23 mouse cellular contexts compared by ENCODE assay signal in genomic region chr1:194426293-194426692, GRCm38 (mm10).
DNase-seq lines count a peak whose midpoint lies in the region; ATAC-seq and TF ChIP-seq lines count a peak whose summit lies in the region.
"Had no signal": no experiment of that assay in that cellular context is flagged by ENCODE, and none has a peak within 500 bp of the region (broad histone marks: within the 10 kb centered on the region; RNA-seq: fewer than 3 reads in every experiment).

No protein-coding gene starts in this region.

- no peaks in the 10 kb centered on the region for H3K36me3 ChIP-seq in heart, embryonic 13.5 days
- no peaks in the 10 kb centered on the region for H3K36me3 ChIP-seq in lung, embryonic 14.5 days (ENCODE audit: insufficient read depth)
- H3K36me3 ChIP-seq in embryonic facial prominence, embryonic 15.5 days = no peaks in the 10 kb centered on the region
- H3K36me3 ChIP-seq: heart, embryonic 10.5 days; hindbrain, embryonic 13.5 days; midbrain, embryonic 10.5 days; neural tube, embryonic 12.5 days; stomach, embryonic 15.5 days had no signal

- no peak overlapping the region for H3K4me3 ChIP-seq in heart, embryonic 13.5 days
- H3K4me3 ChIP-seq in lung, embryonic 14.5 days (ENCODE audit: low read depth, low read length) = no peak overlapping the region
- H3K4me3 ChIP-seq in embryonic facial prominence, embryonic 15.5 days (replicated peaks) = no peak overlapping the region
- H3K4me3 ChIP-seq: forebrain, embryonic 13.5 days; heart, embryonic 10.5 days; hindbrain, embryonic 13.5 days; layer of hippocampus, adult 2 months; midbrain, embryonic 10.5 days; neural tube, embryonic 12.5 days; stomach, embryonic 15.5 days had no signal

- DNase-seq in heart, adult 18-20 months = no peak
- peak; percentile 48 for DNase-seq in lung, embryonic 14.5 days
- no peak for DNase-seq in lung, postnatal 14 days
- peak; percentile 33 for DNase-seq in gastrocnemius, postnatal 25 days
- no peak for DNase-seq in c-Kit-positive CD71-positive TER-119-positive erythroid progenitor cells, embryonic 14.5 days (ENCODE audit: low spot score)
- no peak for DNase-seq in adrenal gland, postnatal 14 days
- DNase-seq: cerebellum, adult 8-10 months; kidney, postnatal 10 days; layer of hippocampus, postnatal 36 days; liver; right cerebral cortex, postnatal 14 days; thymus, adult 18-20 months had no signal

- H3K4me1 ChIP-seq in heart, embryonic 13.5 days = peaks cover 11% of the 10 kb centered on the region
- H3K4me1 ChIP-seq in lung, embryonic 14.5 days (ENCODE audit: insufficient read depth) = peaks cover 3% of the 10 kb centered on the region; the same call in 1 of the 2 replicates
- peaks cover 3% of the 10 kb centered on the region; the same call in 1 of the 2 replicates for H3K4me1 ChIP-seq in embryonic facial prominence, embryonic 15.5 days
- H3K4me1 ChIP-seq: forebrain, embryonic 13.5 days; heart, embryonic 10.5 days; hindbrain, embryonic 13.5 days; midbrain, embryonic 10.5 days; neural tube, embryonic 12.5 days; stomach, embryonic 15.5 days had no signal

- no peaks in the 10 kb centered on the region; the same call in 1 of the 2 replicates for H3K27me3 ChIP-seq in heart, embryonic 13.5 days (replicated peaks)
- H3K27me3 ChIP-seq in lung, embryonic 14.5 days (ENCODE audit: insufficient read depth, low read length) = no peaks in the 10 kb centered on the region
- no peaks in the 10 kb centered on the region for H3K27me3 ChIP-seq in embryonic facial prominence, embryonic 15.5 days
- H3K27me3 ChIP-seq: forebrain, embryonic 13.5 days; hindbrain, embryonic 13.5 days; neural tube, embryonic 12.5 days; stomach, embryonic 15.5 days had no signal

- no peak for ATAC-seq in heart, embryonic 13.5 days (ENCODE audit: extremely low read depth, insufficient number of reproducible peaks, low FRiP score, low TSS enrichment)
- peak; percentile 73 for ATAC-seq in lung, embryonic 14.5 days (ENCODE audit: insufficient read depth)
- peak; percentile 64 for ATAC-seq in embryonic facial prominence, embryonic 15.5 days (ENCODE audit: insufficient number of reproducible peaks, low FRiP score, low TSS enrichment, low read depth)
- ATAC-seq: forebrain, embryonic 13.5 days; inflammation-experienced regulatory T-cells, adult 6 months had no signal

- H3K4me2 ChIP-seq in heart, embryonic 13.5 days = no peak overlapping the region
- H3K4me2 ChIP-seq in lung, embryonic 14.5 days = no peak overlapping the region
- no peak overlapping the region for H3K4me2 ChIP-seq in embryonic facial prominence, embryonic 15.5 days (replicated peaks)
- H3K4me2 ChIP-seq: forebrain, embryonic 13.5 days; hindbrain, embryonic 13.5 days; neural tube, embryonic 12.5 days; stomach, embryonic 15.5 days had no signal

- H3K9ac ChIP-seq in heart, embryonic 13.5 days = no peak overlapping the region
- H3K9ac ChIP-seq in lung, embryonic 14.5 days = no peak overlapping the region
- H3K9ac ChIP-seq in embryonic facial prominence, embryonic 15.5 days = no peak overlapping the region
- H3K9ac ChIP-seq: forebrain, embryonic 13.5 days; hindbrain, embryonic 13.5 days; neural tube, embryonic 12.5 days; stomach, embryonic 15.5 days had no signal

- 73% methylated on average over 6 of the region's 6 CpGs for WGBS in heart, embryonic 13.5 days
- 40% methylated on average over 6 of the region's 6 CpGs for WGBS in lung, embryonic 14.5 days
- WGBS in embryonic facial prominence, embryonic 15.5 days = 33% methylated on average over 6 of the region's 6 CpGs

- H3K9me3 ChIP-seq in heart, embryonic 13.5 days = no peaks in the 10 kb centered on the region
- H3K9me3 ChIP-seq in lung, embryonic 14.5 days (ENCODE audit: low read depth, low read length) = no peaks in the 10 kb centered on the region
- no peaks in the 10 kb centered on the region for H3K9me3 ChIP-seq in embryonic facial prominence, embryonic 15.5 days (replicated peaks)
- H3K9me3 ChIP-seq: forebrain, embryonic 13.5 days; heart, embryonic 10.5 days; hindbrain, embryonic 13.5 days; midbrain, embryonic 10.5 days; neural tube, embryonic 12.5 days; stomach, embryonic 15.5 days had no signal

- 0 out of 2 replicates have a peak overlapping the region, but pooled peaks have one; percentile 15 for H3K27ac ChIP-seq in heart, embryonic 13.5 days (replicated peaks)
- no peak overlapping the region for H3K27ac ChIP-seq in lung, embryonic 14.5 days (ENCODE audit: low read depth)
- H3K27ac ChIP-seq in embryonic facial prominence, embryonic 15.5 days (replicated peaks) = 0 out of 2 replicates have a peak overlapping the region, but pooled peaks have one; percentile 24
- H3K27ac ChIP-seq: forebrain, embryonic 13.5 days; heart, embryonic 10.5 days; hindbrain, embryonic 13.5 days; layer of hippocampus, adult 2 months; macrophage; midbrain, embryonic 10.5 days; neural tube, embryonic 12.5 days; stomach, embryonic 15.5 days had no signal

- TF ChIP-seq CTCF in lung, embryonic 14.5 days (IDR thresholded peaks at IDR 0.05; ENCODE audit: low read depth) = no peak

Comparison
In these comparisons a context has a peak if more than half of its experiments do, and no peak if none do; other contexts are left out.
1. DNase-seq: peak in lung, embryonic 14.5 days (single experiment) and gastrocnemius, postnatal 25 days (single experiment); none in heart, adult 18-20 months (0 of 2), lung, postnatal 14 days (single experiment), c-Kit-positive CD71-positive TER-119-positive erythroid progenitor cells, embryonic 14.5 days (single experiment) and adrenal gland, postnatal 14 days (single experiment).